Mouse (Mus musculus) spleen, adult 2 months (tissue): Measurements from ENCODE around the gene Plcd1.

Source experiments
- CTCF ChIP-seq: fragments of 200-500 bp; IDR thresholded peaks from 2 replicates; pipeline ENCODE4 v1.5.1; 2011; ENCODE audit warnings: mild to moderate bottlenecking, inconsistent platforms; ENCODE audit not compliant: insufficient read depth, insufficient read length, insufficient replicate concordance; ENCODE audit errors: extremely low read depth
- POLR2A ChIP-seq: fragments of 200-500 bp; IDR thresholded peaks from 2 replicates; pipeline ENCODE4 v1.6.1; 2011; ENCODE audit warnings: low read depth, low read length, inconsistent platforms

- no peak for TF ChIP-seq POLR2A
- no peak for TF ChIP-seq CTCF
These were observed 59.2 kb downstream of the Plcd1 start for GRCm38 (mm10) chr9:119034069-119034468.
